Mouse (Mus musculus): ENCODE measurements around the gene Inafm1. TPM values are rescaled to one million over a fixed set of nuclear protein-coding genes. Genes with fewer than 3 reads are reported as not detected.

Inafm1 gene
- polyA plus RNA-seq, 1 experiment from 2014 or later = 29.6 TPM

GRCm38 (mm10) chr7:16296766-16297390 is 23.5 kb upstream of the Inafm1 start:
- Histone ChIP-seq H3K4me3 (replicated peaks) (peak overlapping the region; percentile 36), H3K9ac (peak overlapping the region; percentile 15; the same call in 1 of the 2 replicates), H3K27ac (replicated peaks) (peak overlapping the region; percentile 71), H3K27me3 (no peaks in the 10 kb centered on the region), H3K36me3 (no peaks in the 10 kb centered on the region), H3K9me3 (replicated peaks) (no peaks in the 10 kb centered on the region), H3K4me1 (peaks cover 45% of the 10 kb centered on the region), H3K4me2 (replicated peaks) (peak overlapping the region; percentile 71)
- under 1% methylated on average over 22 of the region's 22 CpGs for WGBS
- ATAC-seq (ENCODE audit: insufficient number of reproducible peaks, low FRiP score, low TSS enrichment, low read depth) = 0 out of 2 replicates have a peak, but pooled peaks have one; percentile 4

GRCm38 (mm10) chr7:16296146-16296545 is 22.7 kb upstream of the Inafm1 start:
- Histone ChIP-seq H3K27ac (replicated peaks) (peak overlapping the region; percentile 71), H3K4me1 (peaks cover 45% of the 10 kb centered on the region), H3K9me3 (replicated peaks) (no peaks in the 10 kb centered on the region), H3K36me3 (no peaks in the 10 kb centered on the region), H3K27me3 (no peaks in the 10 kb centered on the region), H3K4me2 (replicated peaks) (peak overlapping the region; percentile 71; the same call in 1 of the 2 replicates), H3K9ac (no peak overlapping the region), H3K4me3 (replicated peaks) (no peak overlapping the region)
- 36% methylated on average over 2 of the region's 2 CpGs for WGBS
- no peak for ATAC-seq (ENCODE audit: insufficient number of reproducible peaks, low FRiP score, low TSS enrichment, low read depth)

- H3K27me3 ChIP-seq = no peaks in the 10 kb centered on the region
- H3K27ac ChIP-seq (replicated peaks) = peak overlapping the region; percentile 95
- H3K4me1 ChIP-seq = peaks cover 45% of the 10 kb centered on the region
- peak overlapping the region; percentile 91 for H3K4me2 ChIP-seq (replicated peaks)
- ATAC-seq (ENCODE audit: insufficient number of reproducible peaks, low FRiP score, low TSS enrichment, low read depth) = peak; percentile 55
- H3K9me3 ChIP-seq (replicated peaks) = no peaks in the 10 kb centered on the region
- H3K4me3 ChIP-seq (replicated peaks) = peak overlapping the region; percentile 58
- WGBS = 1% methylated on average over 41 of the region's 41 CpGs
- H3K36me3 ChIP-seq = no peaks in the 10 kb centered on the region
- H3K9ac ChIP-seq = peak overlapping the region; percentile 51
Observed at GRCm38 (mm10) chr7:16295321-16295900, 22.0 kb upstream of the Inafm1 start.

- Histone ChIP-seq H3K4me3 (replicated peaks) (peak overlapping the region; percentile 58), H3K4me2 (replicated peaks) (peak overlapping the region; percentile 91), H3K9me3 (replicated peaks) (no peaks in the 10 kb centered on the region), H3K27ac (replicated peaks) (peak overlapping the region; percentile 95), H3K9ac (peak overlapping the region; percentile 51), H3K27me3 (no peaks in the 10 kb centered on the region), H3K36me3 (no peaks in the 10 kb centered on the region), H3K4me1 (peaks cover 41% of the 10 kb centered on the region)
- WGBS = under 1% methylated on average over 23 of the region's 23 CpGs
- peak; percentile 87 for ATAC-seq (ENCODE audit: insufficient number of reproducible peaks, low FRiP score, low TSS enrichment, low read depth)
Observed at GRCm38 (mm10) chr7:16294837-16295236, 21.4 kb upstream of the Inafm1 start.

- ATAC-seq (ENCODE audit: insufficient number of reproducible peaks, low FRiP score, low TSS enrichment, low read depth) = no peak
- H3K9me3 ChIP-seq (replicated peaks) = no peaks in the 10 kb centered on the region
- 0 out of 2 replicates have a peak overlapping the region, but pooled peaks have one; percentile 58 for H3K4me3 ChIP-seq (replicated peaks)
- H3K27me3 ChIP-seq = no peaks in the 10 kb centered on the region
- H3K4me2 ChIP-seq (replicated peaks) = peak overlapping the region; percentile 91
- peaks cover 36% of the 10 kb centered on the region for H3K4me1 ChIP-seq
- H3K36me3 ChIP-seq = no peaks in the 10 kb centered on the region
- peak overlapping the region; percentile 95 for H3K27ac ChIP-seq (replicated peaks)
- 19% methylated on average over 4 of the region's 4 CpGs for WGBS
- no peak overlapping the region for H3K9ac ChIP-seq
Observed at GRCm38 (mm10) chr7:16294346-16294745, 20.9 kb upstream of the Inafm1 start.

- Histone ChIP-seq H3K4me2 (replicated peaks) (no peak overlapping the region), H3K4me1 (peaks cover 16% of the 10 kb centered on the region), H3K36me3 (peaks cover 15% of the 10 kb centered on the region), H3K4me3 (replicated peaks) (no peak overlapping the region), H3K9me3 (replicated peaks) (no peaks in the 10 kb centered on the region), H3K27ac (replicated peaks) (no peak overlapping the region), H3K27me3 (no peaks in the 10 kb centered on the region), H3K9ac (no peak overlapping the region)
- 60% methylated on average over 1 of the region's 1 CpGs for WGBS
- ATAC-seq (ENCODE audit: insufficient number of reproducible peaks, low FRiP score, low TSS enrichment, low read depth) = no peak
Observed at GRCm38 (mm10) chr7:16287791-16288190, 14.4 kb upstream of the Inafm1 start.

GRCm38 (mm10) chr7:16287016-16287415 is 13.6 kb upstream of the Inafm1 start:
- no peak for ATAC-seq (ENCODE audit: insufficient number of reproducible peaks, low FRiP score, low TSS enrichment, low read depth)
- peak overlapping the region; percentile 69 for H3K4me2 ChIP-seq (replicated peaks)
- 72% methylated on average over 2 of the region's 2 CpGs for WGBS
- 0 out of 2 replicates have a peak overlapping the region, but pooled peaks have one; percentile 54 for H3K9ac ChIP-seq
- H3K36me3 ChIP-seq = peaks cover 23% of the 10 kb centered on the region
- H3K9me3 ChIP-seq (replicated peaks) = no peaks in the 10 kb centered on the region
- peak overlapping the region; percentile 99 for H3K27ac ChIP-seq (replicated peaks)
- H3K4me3 ChIP-seq (replicated peaks) = peak overlapping the region; percentile 61
- H3K4me1 ChIP-seq = peaks cover 16% of the 10 kb centered on the region
- no peaks in the 10 kb centered on the region for H3K27me3 ChIP-seq

- Histone ChIP-seq H3K27me3 (no peaks in the 10 kb centered on the region), H3K4me3 (replicated peaks) (peak within 1 kb of the TSS; percentile 61), H3K4me1 (peaks cover 16% of the 10 kb centered on the region), H3K27ac (replicated peaks) (peak within 1 kb of the TSS; percentile 99), H3K9me3 (replicated peaks) (no peaks in the 10 kb centered on the region), H3K4me2 (replicated peaks) (peak within 1 kb of the TSS; percentile 69), H3K36me3 (peaks cover 30% of the 10 kb centered on the region), H3K9ac (peak within 1 kb of the TSS; percentile 54)
- ATAC-seq (ENCODE audit: insufficient number of reproducible peaks, low FRiP score, low TSS enrichment, low read depth) = peak; percentile 91
- under 1% methylated on average over 66 of the region's 70 CpGs for WGBS
Observed at GRCm38 (mm10) chr7:16286026-16286961, 12.9 kb upstream of the Inafm1 start, which contains the start of gene Ccdc9. Ccdc9 (minus strand) TSS chr7:16286795.

- Histone ChIP-seq H3K9ac (no peak overlapping the region), H3K36me3 (peaks cover 36% of the 10 kb centered on the region), H3K9me3 (replicated peaks) (no peaks in the 10 kb centered on the region), H3K4me2 (replicated peaks) (peak overlapping the region; percentile 69), H3K4me3 (replicated peaks) (peak overlapping the region; percentile 61), H3K27me3 (no peaks in the 10 kb centered on the region), H3K27ac (replicated peaks) (peak overlapping the region; percentile 99), H3K4me1 (peaks cover 16% of the 10 kb centered on the region)
- peak; percentile 58 for ATAC-seq (ENCODE audit: insufficient number of reproducible peaks, low FRiP score, low TSS enrichment, low read depth)
- 2% methylated on average over 14 of the region's 14 CpGs for WGBS
Observed at GRCm38 (mm10) chr7:16285450-16286025, 12.1 kb upstream of the Inafm1 start.

GRCm38 (mm10) chr7:16284904-16285303 is 11.5 kb upstream of the Inafm1 start:
- H3K9ac ChIP-seq = no peak overlapping the region
- no peaks in the 10 kb centered on the region for H3K27me3 ChIP-seq
- H3K27ac ChIP-seq (replicated peaks) = peak overlapping the region; percentile 99
- H3K36me3 ChIP-seq = peaks cover 42% of the 10 kb centered on the region
- H3K4me1 ChIP-seq = peaks cover 16% of the 10 kb centered on the region
- H3K4me2 ChIP-seq (replicated peaks) = peak overlapping the region; percentile 69
- ATAC-seq (ENCODE audit: insufficient number of reproducible peaks, low FRiP score, low TSS enrichment, low read depth) = no peak
- WGBS = 60% methylated on average over 9 of the region's 9 CpGs
- peak overlapping the region; percentile 61 for H3K4me3 ChIP-seq (replicated peaks)
- H3K9me3 ChIP-seq (replicated peaks) = no peaks in the 10 kb centered on the region

Measured in embryonic facial prominence, embryonic 15.5 days (tissue).